Mouse (Mus musculus) kidney, embryonic 15.5 days (tissue): ENCODE measurements at regions not wholly inside any gene's neighbourhood (a gene's known extent, or its start where the extent isn't known, plus 50 kb on each side); places are given as distances from the start of the nearest gene placed in this dataset.

ENCODE experiments used
- ATAC-seq: fragments of 200-750 bp; cut with Nextera tagmentation; replicated peaks from 2 replicates; pipeline ENCODE4 v1.8.0; 2017; ENCODE audit warnings: moderate TSS enrichment; ENCODE audit not compliant: low FRiP score
- H3K27ac ChIP-seq: fragments of 300-500 bp; sonication (generic); 2 replicates; pipeline ENCODE4 v1.5.1; 2015; ENCODE audit warnings: mild to moderate bottlenecking, inconsistent platforms
- H3K27me3 ChIP-seq: fragments of 300-500 bp; sonication (generic); 2 replicates; pipeline ENCODE4 v1.6.1; 2015; ENCODE audit warnings: inconsistent platforms
- H3K36me3 ChIP-seq: fragments of 300-500 bp; sonication (generic); 2 replicates; pipeline ENCODE4 v1.6.1; 2015; ENCODE audit warnings: inconsistent platforms
- H3K4me1 ChIP-seq: fragments of 300-500 bp; sonication (generic); 2 replicates; pipeline ENCODE4 v1.6.1; 2015; ENCODE audit warnings: inconsistent platforms
- H3K4me2 ChIP-seq: fragments of 300-500 bp; sonication (generic); 2 replicates; pipeline ENCODE4 v1.6.1; 2015; ENCODE audit warnings: moderate library complexity, mild to moderate bottlenecking, inconsistent platforms
- H3K4me3 ChIP-seq: fragments of 300-500 bp; sonication (generic); replicated peaks from 2 replicates; pipeline ENCODE4 v1.5.1; 2015; ENCODE audit warnings: mild to moderate bottlenecking, inconsistent platforms
- H3K9ac ChIP-seq: fragments of 300-500 bp; sonication (generic); 2 replicates; pipeline ENCODE4 v1.6.1; 2015; ENCODE audit warnings: mild to moderate bottlenecking, inconsistent platforms
- H3K9me3 ChIP-seq: fragments of 300-500 bp; sonication (generic); replicated peaks from 2 replicates; pipeline ENCODE4 v1.6.1; 2016; ENCODE audit warnings: inconsistent platforms
- WGBS: fragments of 180-500 bp; shearing (Covaris S2); methylation state at CpG from one replicate; pipeline ENCODE4 v1.1.7; 2015; ENCODE audit warnings: mixed read lengths; 5-methylcytosine and 5-hydroxymethylcytosine counted together

GRCm38 (mm10) chr13:101824962-101825361 is 56.9 kb upstream of the Pik3r1 start:
- Histone ChIP-seq H3K4me3 (no peak overlapping the region), H3K36me3 (no peaks in the 10 kb centered on the region), H3K27me3 (no peaks in the 10 kb centered on the region), H3K4me2 (no peak overlapping the region), H3K9me3 (no peaks in the 10 kb centered on the region), H3K4me1 (no peaks in the 10 kb centered on the region), H3K27ac (no peak overlapping the region), H3K9ac (no peak overlapping the region)
- WGBS, result 87% methylated on average over 2 of the region's 2 CpGs
- no peak for ATAC-seq

DNA sequence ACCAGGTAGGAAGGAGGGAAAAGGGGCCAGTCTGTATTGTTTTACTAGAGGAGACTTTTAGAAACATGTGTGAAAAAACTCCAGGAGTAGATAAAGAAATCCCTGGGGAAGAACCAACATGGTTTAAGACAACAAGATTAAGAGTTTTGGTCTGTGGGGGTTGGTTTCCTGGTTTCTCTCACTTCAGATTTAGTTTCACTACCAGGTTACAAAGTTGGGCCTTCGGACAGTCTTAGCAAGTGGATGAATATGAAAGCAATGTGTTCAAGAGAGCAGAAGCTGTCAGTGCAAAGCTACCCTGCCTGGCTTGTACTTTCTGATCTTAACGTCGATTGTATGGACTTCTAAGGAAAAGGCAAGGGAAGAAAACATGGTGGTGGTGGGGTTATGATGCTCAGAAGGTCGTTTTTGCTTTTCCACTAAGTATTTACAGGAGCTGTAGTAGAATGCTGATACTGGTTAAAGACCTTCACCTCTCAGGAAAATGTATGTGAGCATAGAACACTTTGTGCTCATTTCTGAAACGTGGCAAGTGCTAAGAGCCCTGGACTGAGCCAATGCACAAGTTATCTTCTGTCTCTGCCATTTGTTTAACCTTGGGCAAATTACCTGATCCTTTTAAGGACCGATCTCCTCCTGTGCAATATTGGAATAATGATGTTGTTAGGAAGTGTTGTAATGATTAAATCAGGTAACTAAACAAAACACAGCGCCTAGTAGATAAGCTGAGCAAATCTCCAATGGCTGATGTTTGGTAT is 64.0 kb upstream of the Pik3r1 start:
- no peaks in the 10 kb centered on the region for H3K27me3 ChIP-seq
- no peak overlapping the region for H3K27ac ChIP-seq
- no peaks in the 10 kb centered on the region for H3K36me3 ChIP-seq
- H3K4me3 ChIP-seq, result no peak overlapping the region
- no peaks in the 10 kb centered on the region for H3K9me3 ChIP-seq
- WGBS, result 84% methylated on average over 7 of the region's 7 CpGs
- no peak overlapping the region for H3K9ac ChIP-seq
- H3K4me1 ChIP-seq, result no peaks in the 10 kb centered on the region
- H3K4me2 ChIP-seq, result no peak overlapping the region
- no peak for ATAC-seq

GRCm38 (mm10) chr13:101834546-101834945 is 66.5 kb upstream of the Pik3r1 start:
- H3K36me3 ChIP-seq, result no peaks in the 10 kb centered on the region
- 60% methylated on average over 4 of the region's 4 CpGs for WGBS
- H3K4me1 ChIP-seq, result no peaks in the 10 kb centered on the region
- H3K4me2 ChIP-seq, result no peak overlapping the region
- H3K9ac ChIP-seq, result no peak overlapping the region
- no peak overlapping the region for H3K27ac ChIP-seq
- no peak overlapping the region for H3K4me3 ChIP-seq
- H3K27me3 ChIP-seq, result no peaks in the 10 kb centered on the region
- H3K9me3 ChIP-seq, result no peaks in the 10 kb centered on the region
- no peak for ATAC-seq

DNA sequence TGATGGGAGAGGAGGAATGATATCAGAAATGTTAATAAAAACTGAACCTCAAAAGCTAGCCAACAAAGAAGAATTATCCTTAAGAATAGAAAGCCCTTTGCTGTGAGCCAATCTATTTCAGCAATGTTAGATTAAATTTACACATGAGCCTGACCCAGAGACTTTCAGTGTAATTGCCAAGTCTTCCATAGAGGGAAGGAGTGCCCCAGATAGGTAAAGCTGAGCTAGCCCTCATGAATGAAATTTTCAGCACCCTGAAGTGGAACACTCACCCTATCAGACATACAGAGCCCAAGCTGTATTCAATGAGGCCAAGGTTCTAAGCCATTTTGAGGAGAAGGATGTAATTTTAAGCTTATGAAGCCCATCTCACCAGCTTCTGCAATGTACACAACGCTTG is 69.0 kb upstream of the Pik3r1 start:
- no peaks in the 10 kb centered on the region for H3K9me3 ChIP-seq
- 75% methylated on average over 1 of the region's 1 CpGs for WGBS
- H3K36me3 ChIP-seq, result no peaks in the 10 kb centered on the region
- H3K27ac ChIP-seq, result no peak overlapping the region
- no peak overlapping the region for H3K4me3 ChIP-seq
- H3K4me1 ChIP-seq, result no peaks in the 10 kb centered on the region
- H3K9ac ChIP-seq, result no peak overlapping the region
- no peaks in the 10 kb centered on the region for H3K27me3 ChIP-seq
- H3K4me2 ChIP-seq, result no peak overlapping the region
- ATAC-seq, result no peak

- no peak for ATAC-seq
- no peak overlapping the region for H3K4me2 ChIP-seq
- H3K4me3 ChIP-seq, result no peak overlapping the region
- no peaks in the 10 kb centered on the region for H3K9me3 ChIP-seq
- 58% methylated on average over 7 of the region's 7 CpGs for WGBS
- H3K27me3 ChIP-seq, result no peaks in the 10 kb centered on the region
- H3K9ac ChIP-seq, result no peak overlapping the region
- H3K36me3 ChIP-seq, result no peaks in the 10 kb centered on the region
- H3K27ac ChIP-seq, result no peak overlapping the region
- no peaks in the 10 kb centered on the region; the same call in 1 of the 2 replicates for H3K4me1 ChIP-seq
Observed at GRCm38 (mm10) chr13:101844461-101845440, 76.7 kb upstream of the Pik3r1 start.

GRCm38 (mm10) chr13:101846016-101846415 is 78.0 kb upstream of the Pik3r1 start:
- no peak overlapping the region for H3K4me2 ChIP-seq
- H3K9ac ChIP-seq, result no peak overlapping the region
- WGBS, result 72% methylated on average over 3 of the region's 3 CpGs
- no peak for ATAC-seq
- no peaks in the 10 kb centered on the region for H3K27me3 ChIP-seq
- no peak overlapping the region for H3K27ac ChIP-seq
- no peaks in the 10 kb centered on the region for H3K9me3 ChIP-seq
- H3K4me3 ChIP-seq, result no peak overlapping the region
- H3K36me3 ChIP-seq, result no peaks in the 10 kb centered on the region
- H3K4me1 ChIP-seq, result no peaks in the 10 kb centered on the region; the same call in 1 of the 2 replicates

GRCm38 (mm10) chr13:101847879-101848600 is 80.0 kb upstream of the Pik3r1 start:
- H3K27ac ChIP-seq, result no peak overlapping the region
- no peak overlapping the region for H3K4me2 ChIP-seq
- H3K9me3 ChIP-seq, result no peaks in the 10 kb centered on the region
- no peaks in the 10 kb centered on the region for H3K27me3 ChIP-seq
- ATAC-seq, result no peak
- no peak overlapping the region for H3K9ac ChIP-seq
- no peaks in the 10 kb centered on the region for H3K36me3 ChIP-seq
- WGBS, result 63% methylated on average over 12 of the region's 12 CpGs
- H3K4me1 ChIP-seq, result no peaks in the 10 kb centered on the region; the same call in 1 of the 2 replicates
- no peak overlapping the region for H3K4me3 ChIP-seq

DNA sequence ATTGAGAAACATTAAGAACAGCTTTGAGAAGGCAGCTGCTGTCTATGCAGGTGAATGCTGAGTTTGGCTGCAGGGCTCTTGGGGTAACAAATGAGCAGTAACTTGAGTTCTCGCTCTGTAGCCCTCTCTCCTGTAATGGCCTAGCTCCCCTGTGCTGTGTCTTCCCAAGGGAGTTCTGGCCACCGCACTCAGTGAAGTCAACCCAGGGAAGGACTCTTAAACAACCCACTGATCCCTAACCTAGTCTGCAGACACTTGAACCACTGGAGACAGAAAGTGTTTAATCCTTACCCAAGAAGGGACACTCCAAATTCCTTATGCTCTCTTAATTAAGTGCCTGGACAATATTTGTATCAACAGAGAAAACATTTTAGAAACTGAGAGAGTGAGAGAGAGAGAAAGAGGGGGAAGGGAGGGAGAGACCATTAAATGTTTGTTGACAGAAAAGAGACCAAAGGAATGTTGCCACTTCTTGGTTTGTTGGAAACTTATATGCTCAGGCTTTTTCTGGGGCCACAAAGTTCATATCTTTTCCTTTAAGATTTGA is 80.7 kb upstream of the Pik3r1 start:
- ATAC-seq, result no peak
- Histone ChIP-seq H3K9ac (no peak overlapping the region), H3K4me3 (no peak overlapping the region), H3K27me3 (no peaks in the 10 kb centered on the region), H3K4me2 (no peak overlapping the region), H3K27ac (no peak overlapping the region), H3K9me3 (no peaks in the 10 kb centered on the region), H3K36me3 (no peaks in the 10 kb centered on the region), H3K4me1 (no peaks in the 10 kb centered on the region; the same call in 1 of the 2 replicates)
- 71% methylated on average over 2 of the region's 2 CpGs for WGBS

DNA sequence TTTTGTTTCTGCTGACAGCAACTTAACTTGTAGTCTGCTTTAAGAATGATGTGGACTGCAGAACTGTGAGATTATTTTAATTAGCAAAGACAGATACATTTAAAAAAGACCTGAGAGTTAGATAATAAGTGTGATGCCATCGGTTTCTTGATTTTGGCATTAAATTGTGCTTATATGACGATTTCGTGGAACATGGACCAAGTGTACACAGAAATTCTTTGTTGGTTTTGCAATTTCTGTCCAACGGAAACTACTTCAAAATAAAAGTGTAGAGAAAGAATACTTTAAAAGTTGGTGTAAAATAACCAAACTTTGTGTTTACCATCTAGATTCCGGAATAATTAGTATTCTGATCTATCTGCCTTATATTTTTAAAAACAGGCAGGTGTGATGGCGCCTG is 81.4 kb upstream of the Pik3r1 start:
- 83% methylated on average over 6 of the region's 6 CpGs for WGBS
- H3K4me3 ChIP-seq, result no peak overlapping the region
- no peaks in the 10 kb centered on the region for H3K27me3 ChIP-seq
- H3K27ac ChIP-seq, result no peak overlapping the region
- ATAC-seq, result no peak
- no peaks in the 10 kb centered on the region for H3K9me3 ChIP-seq
- no peaks in the 10 kb centered on the region; the same call in 1 of the 2 replicates for H3K4me1 ChIP-seq
- no peak overlapping the region for H3K9ac ChIP-seq
- H3K4me2 ChIP-seq, result no peak overlapping the region
- no peaks in the 10 kb centered on the region for H3K36me3 ChIP-seq

GRCm38 (mm10) chr13:101851329-101851728 is 83.3 kb upstream of the Pik3r1 start:
- Histone ChIP-seq H3K4me1 (no peaks in the 10 kb centered on the region; the same call in 1 of the 2 replicates), H3K4me2 (no peak overlapping the region), H3K9me3 (no peaks in the 10 kb centered on the region), H3K4me3 (no peak overlapping the region), H3K9ac (no peak overlapping the region), H3K27me3 (no peaks in the 10 kb centered on the region), H3K36me3 (no peaks in the 10 kb centered on the region), H3K27ac (no peak overlapping the region)
- WGBS, result 80% methylated on average over 6 of the region's 6 CpGs
- ATAC-seq, result no peak

- Histone ChIP-seq H3K36me3 (no peaks in the 10 kb centered on the region), H3K4me2 (no peak overlapping the region), H3K9me3 (no peaks in the 10 kb centered on the region), H3K27ac (no peak overlapping the region), H3K9ac (no peak overlapping the region), H3K27me3 (no peaks in the 10 kb centered on the region), H3K4me1 (no peaks in the 10 kb centered on the region; the same call in 1 of the 2 replicates), H3K4me3 (no peak overlapping the region)
- WGBS, result 91% methylated on average over 5 of the region's 5 CpGs
- no peak for ATAC-seq
Observed at GRCm38 (mm10) chr13:101852960-101853359, 84.9 kb upstream of the Pik3r1 start.
